Mouse (Mus musculus) fibroblast of lung, adult 2 months (primary cell): Measurements from ENCODE around the gene Spata31d1a.

ENCODE experiments used
- DNase-seq: peaks from one replicate; pipeline ENCODE4 v3.0.0-alpha.2; 2011; ENCODE audit warnings: low read depth

The Spata31d1a gene

GRCm38 (mm10) chr13:59667763-59668162 is 42.4 kb downstream of the Spata31d1a start:
- DNase-seq = no peak

- DNase-seq = no peak
Observed at GRCm38 (mm10) chr13:59663939-59664712, 46.0 kb downstream of the Spata31d1a start.

- no peak for DNase-seq
Observed at GRCm38 (mm10) chr13:59661966-59662365, 48.2 kb downstream of the Spata31d1a start.

GRCm38 (mm10) chr13:59661387-59661786 is 48.7 kb downstream of the Spata31d1a start:
- DNase-seq = no peak

GRCm38 (mm10) chr13:59660371-59660770 is 49.8 kb downstream of the Spata31d1a start:
- no peak for DNase-seq

- no peak for DNase-seq
Observed at GRCm38 (mm10) chr13:59657781-59658180, 52.3 kb downstream of the Spata31d1a start.

GRCm38 (mm10) chr13:59656975-59657388 is 53.1 kb downstream of the Spata31d1a start:
- DNase-seq = no peak

GRCm38 (mm10) chr13:59656316-59656832 is 53.8 kb downstream of the Spata31d1a start:
- DNase-seq = no peak

GRCm38 (mm10) chr13:59655718-59656315 is 54.3 kb downstream of the Spata31d1a start:
- no peak for DNase-seq

- no peak for DNase-seq
Observed at GRCm38 (mm10) chr13:59654465-59654864, 55.7 kb downstream of the Spata31d1a start.

- DNase-seq = no peak
Observed at GRCm38 (mm10) chr13:59653136-59653535, 57.0 kb downstream of the Spata31d1a start.

- no peak for DNase-seq
Observed at GRCm38 (mm10) chr13:59652651-59653050, 57.5 kb downstream of the Spata31d1a start.
